Mouse (Mus musculus): ENCODE data around the gene Fbxw17.
"Not testable (repeated sequence)": the region's sequence is repeated elsewhere in the genome, so short reads cannot be mapped to it uniquely, and the experiment has no call there.

Gene Fbxw17

DNA sequence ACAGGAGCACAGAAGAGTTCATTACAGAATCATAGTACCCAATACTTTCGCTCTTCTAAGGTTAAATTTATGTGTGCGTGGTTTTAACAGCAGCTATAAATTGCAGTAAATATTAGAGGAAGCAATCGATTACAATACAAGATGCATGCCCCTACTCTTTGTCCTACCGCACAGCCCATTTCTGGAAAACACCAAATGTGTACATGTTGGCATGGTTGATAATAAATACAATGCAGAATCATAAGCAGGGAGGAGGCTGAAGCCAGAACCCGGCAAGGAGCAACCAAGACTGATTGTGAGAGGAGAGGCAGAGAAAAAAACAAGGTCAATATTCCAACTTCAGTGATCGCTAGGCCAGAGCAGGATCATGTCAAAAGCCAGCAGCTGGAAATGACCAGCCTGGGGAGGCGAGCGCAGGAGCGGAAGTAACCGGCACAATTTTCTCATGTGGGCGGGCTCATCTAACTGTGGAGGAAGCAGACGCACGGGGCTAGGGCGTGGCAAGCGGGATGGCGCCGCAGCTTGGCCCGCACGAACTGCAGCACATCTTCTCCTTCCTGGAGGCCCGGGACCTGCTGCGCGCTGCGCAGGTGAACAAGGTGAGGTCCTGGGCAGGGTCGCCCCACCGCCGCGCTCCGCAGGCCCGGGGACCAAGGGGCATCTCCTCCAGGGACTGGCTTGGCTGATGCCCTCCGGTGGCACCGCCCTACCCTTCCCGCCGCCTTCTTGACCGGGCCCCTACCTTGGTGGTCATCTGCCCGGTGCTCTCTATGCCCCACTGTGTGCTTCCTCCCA is at the start of gene Fbxw17:
TSS of gene Fbxw17 (plus strand) at position 476 of the 795 bp plus-strand sequence.
- peak; percentile 55 to 58 for DNase-seq (ENCODE audit: low spot score in 2 of 2)

DNA sequence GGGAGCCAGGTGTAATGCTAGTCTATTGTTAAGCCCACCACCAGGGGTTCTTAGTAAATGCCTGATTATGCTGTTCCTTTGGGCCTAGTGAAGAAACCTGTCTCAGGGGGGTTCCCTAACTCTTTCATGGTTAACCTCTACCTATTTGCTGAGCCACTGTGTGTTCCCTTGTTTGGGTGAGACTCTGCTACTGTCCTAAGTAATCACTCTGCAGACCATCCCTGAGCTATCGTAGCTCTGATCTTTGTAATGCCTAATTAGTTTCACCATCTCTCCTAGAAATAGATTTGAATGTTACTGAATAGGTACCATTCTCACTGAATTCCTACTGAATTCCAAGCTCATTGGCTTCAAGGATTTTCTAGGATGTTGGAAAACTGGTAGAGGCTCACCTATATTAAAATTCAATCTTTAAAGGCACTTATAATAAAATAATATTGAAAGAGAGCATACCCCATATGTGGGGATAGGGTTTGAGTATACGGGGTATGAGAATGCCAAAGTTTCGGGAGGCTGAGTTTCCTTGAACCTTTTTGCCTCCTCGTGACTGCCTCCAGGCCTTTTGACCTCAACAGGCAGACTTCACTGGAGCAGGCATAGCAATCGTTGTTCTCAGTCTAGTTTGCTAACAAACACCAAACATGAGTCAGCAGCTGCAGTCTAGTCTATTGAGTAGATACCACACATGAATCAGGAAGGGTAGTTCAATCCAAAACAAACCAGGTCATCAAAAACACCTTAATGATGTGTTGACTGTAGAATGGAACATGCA is 44.5 kb upstream of the Fbxw17 start:
- DNase-seq (ENCODE audit: low spot score in 2 of 2) = not testable (repeated sequence)

DNA sequence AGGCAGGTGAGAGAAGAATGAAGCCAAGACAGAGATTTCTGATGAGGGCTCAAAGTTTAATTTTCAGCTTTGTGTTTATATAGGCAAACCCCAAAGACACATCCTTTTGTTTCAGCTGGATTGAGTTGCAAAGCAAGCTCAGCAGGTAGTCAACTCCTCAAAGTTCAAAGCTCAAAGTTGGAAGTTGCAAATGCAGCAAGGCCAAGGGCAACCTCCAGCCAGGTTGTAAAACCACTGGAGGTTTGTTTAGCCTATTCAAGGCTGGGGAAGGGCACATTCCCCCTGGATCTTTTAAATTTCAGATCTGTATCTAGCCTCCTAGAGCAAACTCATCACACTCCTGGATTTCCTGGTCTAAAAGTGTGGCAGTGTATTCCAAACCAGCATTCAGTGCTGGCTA is 28.5 kb upstream of the Fbxw17 start:
- DNase-seq (ENCODE audit: low spot score in 2 of 2) = not testable (repeated sequence)

DNA sequence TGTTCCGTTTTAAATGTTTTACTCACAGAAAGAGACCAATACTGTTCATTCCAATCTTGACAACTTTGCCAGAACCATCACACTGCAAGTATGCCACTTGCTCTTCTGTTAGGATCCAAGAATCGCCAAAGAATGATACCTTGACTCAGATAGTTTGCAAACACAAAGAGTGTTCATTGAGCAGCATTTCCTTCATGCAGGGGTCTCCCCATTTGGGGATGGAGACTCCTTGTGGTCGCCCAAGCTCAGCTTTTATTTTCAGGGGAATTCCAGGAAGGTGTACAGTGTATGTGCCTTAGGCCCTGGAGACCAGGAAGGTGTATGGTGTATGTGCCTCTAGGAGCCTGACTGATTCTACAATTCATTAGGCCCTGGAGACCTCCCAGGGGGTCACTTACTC is 757 bp downstream of the Fbxw17 start:
- DNase-seq (ENCODE audit: low spot score in 2 of 2) = no peak

DNA sequence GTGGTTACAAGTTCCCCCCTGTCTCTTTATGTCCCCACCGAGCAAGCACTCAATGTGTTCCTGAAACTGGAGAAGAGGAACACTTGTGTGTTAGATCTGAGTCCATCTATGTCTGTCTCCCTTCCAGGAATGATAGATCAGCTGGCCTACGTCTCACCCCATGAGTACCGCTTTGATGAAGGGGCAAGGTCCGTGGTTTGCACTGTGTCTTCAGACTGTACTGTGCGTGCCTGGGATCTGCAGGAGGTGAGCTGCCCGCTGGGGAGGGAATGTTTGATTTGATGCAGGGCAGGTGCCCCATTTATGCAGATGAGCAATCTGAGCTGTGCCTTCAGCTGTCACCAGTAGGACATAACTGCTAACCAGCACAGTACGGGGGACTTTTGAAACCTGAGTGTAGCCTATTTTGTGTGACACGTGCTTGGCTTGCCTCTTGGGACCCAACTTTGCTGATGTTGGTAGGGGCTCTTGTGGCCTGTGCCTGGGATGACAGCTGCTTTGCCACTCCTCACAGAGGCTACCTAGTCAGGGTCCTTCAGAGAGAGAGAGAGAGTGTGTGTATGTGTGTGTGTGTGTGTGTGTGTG is 6.1 kb downstream of the Fbxw17 start:
- no peak for DNase-seq (ENCODE audit: low spot score in 2 of 2)

DNA sequence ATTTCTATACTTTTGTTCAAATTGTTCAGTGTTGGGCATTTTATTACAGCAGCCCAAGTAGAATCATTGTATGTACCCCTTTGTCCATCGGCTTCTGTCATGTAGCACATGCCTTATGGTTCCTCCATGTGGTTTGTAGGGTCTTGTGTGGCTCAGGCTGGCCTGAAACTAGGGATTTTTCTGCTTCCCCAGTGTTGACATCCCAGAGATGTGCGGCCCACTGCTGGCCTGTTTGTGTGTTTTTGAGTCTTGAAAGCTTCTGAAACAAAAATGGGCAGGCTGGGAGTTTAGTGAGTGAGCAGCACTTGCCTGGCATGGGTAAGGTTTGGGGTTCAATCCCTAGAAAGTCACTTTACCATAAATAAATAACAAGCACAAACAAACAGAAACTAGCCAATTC is 6.9 kb downstream of the Fbxw17 start:
- no peak for DNase-seq (ENCODE audit: low spot score in 2 of 2)

DNA sequence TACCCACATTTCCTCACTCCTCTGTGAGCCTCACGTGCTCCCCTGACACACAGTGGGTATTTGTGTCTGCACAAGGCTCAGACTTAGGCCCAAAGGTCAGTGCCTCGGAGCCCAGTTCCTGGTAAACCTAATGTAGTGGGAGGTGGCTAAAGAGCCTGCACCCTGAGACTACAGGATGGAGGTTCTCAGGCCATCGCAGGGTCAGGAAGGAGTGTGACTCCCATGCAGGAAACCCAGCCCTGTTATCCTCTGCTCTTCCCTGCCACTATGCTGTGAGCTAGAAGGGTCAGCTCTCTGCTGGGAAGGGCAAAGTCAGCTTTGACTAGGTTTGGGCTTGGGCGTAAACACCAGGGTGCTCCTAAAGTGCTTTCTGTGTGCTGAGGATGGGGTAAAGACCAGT is 9.0 kb downstream of the Fbxw17 start:
- no peak for DNase-seq (ENCODE audit: low spot score in 2 of 2)

DNA sequence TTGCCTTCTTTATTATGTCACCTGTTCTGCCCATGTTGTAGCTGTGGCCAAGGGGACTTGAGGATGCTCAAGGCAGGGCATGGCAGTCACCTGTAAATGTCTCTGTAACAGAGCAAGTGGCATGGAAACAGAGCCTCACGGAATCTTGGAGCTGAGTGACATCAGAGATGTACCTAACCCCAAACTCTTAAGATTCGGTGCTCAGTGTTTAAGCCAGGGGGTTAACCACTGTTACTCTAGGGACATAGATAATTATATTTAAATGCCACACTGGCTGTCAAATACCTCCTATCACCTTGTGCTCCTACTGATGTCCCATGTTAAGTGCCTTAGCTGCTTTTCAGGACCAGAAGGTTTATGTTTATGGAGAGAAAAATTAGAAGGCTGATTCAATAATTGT is 26.1 kb downstream of the Fbxw17 start, which contains the start of gene Gm47429:
TSS of gene Gm47429 (minus strand) at position 101 of the 400 bp plus-strand sequence.
- no peak for DNase-seq (ENCODE audit: low spot score in 2 of 2)

DNA sequence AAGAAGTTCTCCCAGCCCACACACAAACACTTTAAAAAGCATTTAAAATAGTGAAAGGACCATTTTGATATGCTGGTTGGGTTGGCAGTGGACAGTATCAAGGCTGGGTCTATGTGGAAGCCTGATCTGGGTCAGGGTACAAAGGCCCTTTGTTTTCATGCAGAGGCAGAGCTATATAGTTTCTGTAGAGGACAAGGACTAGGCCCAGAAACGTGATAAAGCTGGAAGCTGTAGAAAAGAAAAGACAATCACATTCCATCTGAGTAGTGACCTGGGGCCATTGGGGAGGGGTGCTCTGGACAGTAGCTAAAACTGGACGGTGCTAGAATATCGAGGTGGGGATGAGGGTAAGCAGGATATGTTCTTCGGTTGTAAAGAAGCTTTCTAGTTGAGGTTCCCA is 27.6 kb downstream of the Fbxw17 start:
- no peak for DNase-seq (ENCODE audit: low spot score in 2 of 2)

DNA sequence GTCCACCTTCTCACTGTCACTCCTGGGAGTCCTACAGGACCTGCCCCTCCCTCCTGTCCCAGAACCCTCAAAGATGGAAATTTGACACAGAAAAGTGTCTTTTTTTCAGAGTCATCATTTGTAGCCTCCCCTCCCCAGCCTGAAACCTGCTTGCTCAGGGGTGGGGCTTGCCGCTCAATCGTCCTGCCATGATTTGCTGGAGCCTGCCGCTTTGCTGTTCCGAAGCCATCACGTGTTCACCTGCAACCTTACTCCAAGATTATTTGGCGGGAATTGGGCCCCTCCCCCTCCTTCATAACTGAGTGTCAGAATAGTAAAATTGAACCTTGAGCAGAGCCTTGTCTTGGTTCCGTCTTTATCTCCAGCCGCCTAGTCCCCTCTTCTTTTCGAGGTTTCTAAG is 34.6 kb downstream of the Fbxw17 start:
- DNase-seq (ENCODE audit: low spot score in 2 of 2) = not testable (repeated sequence)

DNA sequence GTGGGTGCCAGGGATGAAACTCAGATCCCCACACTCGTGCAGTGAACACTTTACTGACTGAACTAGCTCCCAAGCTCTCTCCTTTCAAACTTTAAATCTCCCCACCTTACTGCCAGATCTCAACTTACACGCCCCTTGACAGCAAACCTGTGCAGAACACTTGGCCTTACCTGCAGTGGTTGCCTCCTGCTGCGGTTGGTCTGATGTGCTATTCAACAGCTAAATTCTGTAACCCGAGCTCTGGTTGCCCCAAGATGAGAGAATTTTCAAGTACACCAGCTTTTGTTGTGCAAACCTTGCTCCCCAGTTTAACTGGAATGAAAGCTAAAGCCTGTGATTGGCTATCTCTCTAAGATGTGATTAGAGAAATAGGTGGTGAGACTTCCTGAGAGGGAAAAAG is 35.8 kb downstream of the Fbxw17 start:
- no peak for DNase-seq (ENCODE audit: low spot score in 2 of 2)

DNA sequence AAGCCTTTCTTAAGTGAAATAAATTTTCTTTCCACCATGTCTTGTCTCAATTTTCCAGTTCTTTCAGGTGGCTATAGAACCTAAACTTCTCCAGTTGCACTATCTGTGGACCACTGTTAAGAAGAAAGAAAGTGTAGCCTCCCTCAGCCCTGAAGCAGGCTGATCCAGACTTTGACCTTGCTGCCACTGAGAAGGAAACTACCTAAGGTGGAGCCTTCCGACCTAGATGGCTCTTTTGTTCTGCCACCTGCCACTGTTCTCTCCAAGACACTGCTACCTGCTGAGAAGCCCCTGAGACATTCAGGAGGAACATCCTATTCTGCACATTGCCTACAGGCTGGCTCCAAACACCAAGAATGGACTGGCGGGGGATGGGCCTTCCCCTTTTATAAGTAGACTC is 42.8 kb downstream of the Fbxw17 start:
- DNase-seq (ENCODE audit: low spot score in 2 of 2) = not testable (repeated sequence)

DNA sequence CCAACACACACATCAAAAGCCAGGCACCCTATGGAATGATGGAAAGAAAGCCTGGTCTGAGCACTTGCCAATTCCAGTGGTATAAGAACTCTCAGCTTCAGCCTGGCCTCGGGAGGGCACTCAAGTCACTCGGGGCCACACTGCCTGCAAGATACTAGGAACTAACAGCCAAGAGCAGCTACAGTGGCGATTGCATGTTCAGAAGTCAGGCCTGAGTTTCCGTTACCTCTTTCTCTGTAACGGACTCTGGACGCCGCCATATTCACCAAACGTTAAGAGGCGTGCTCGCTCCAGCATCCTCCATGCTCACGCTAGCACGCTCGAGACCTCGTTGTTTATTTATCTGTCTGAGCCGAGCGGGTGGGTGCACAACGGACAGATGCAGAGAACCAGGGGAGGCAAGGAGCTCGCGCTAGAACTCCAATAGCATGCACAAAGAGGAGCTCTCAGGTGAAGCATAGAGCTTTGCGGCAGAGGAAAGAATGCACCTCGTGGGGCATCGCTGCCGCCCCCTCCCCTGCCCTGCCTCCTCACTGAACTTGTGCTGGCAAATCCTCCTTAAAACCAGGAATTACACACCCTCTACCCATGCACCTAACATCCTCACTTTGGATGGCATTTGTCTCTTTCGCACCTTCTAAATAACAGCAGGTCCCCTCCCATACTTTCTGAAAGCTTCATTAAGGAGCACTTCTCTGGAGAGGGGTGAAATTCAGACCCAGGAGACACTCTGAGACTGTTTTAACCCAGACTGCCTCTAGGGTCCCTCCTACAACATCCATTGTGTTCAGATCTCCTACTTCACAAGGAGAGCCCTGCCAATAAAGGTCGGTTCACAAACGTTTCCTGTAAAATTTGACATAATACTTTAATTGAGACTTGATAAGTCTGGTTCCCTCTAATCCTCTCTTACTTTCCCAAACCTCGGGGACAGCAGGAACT is 47.2 kb downstream of the Fbxw17 start:
- DNase-seq (ENCODE audit: low spot score in 2 of 2) = no peak

DNA sequence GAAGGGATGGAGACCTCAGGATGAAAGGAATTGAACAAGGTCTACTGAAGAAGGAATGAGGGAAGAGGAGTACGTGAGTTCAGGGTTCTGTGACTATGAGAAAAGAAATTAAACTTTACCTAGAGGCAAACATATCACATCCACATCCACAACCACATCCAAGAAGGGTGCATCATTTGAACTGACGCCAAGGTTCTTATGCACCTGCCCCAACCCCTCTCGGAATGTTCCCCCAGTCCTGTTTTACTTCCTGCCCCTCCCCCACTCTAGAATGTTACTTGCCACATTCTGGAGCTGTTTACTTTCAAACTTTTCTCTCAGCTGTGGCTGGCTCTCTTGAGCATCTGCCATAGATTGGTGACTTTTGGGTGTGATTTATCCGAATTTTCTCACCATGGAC is 49.3 kb downstream of the Fbxw17 start, which contains the start of gene Nutm2:
TSS of gene Nutm2 (plus strand) at position 301 of the 400 bp plus-strand sequence.
- no peak for DNase-seq (ENCODE audit: low spot score in 2 of 2)

Measured in thymus, postnatal 10 days (tissue).